Mouse (Mus musculus) CH12.LX (cell line): ENCODE data around the gene Tcirg1. TPM values are rescaled to one million over a fixed set of nuclear protein-coding genes. Genes with fewer than 3 reads are reported as not detected.

Source experiments
- DNase-seq: peaks from one replicate; pipeline ENCODE4 v3.0.0-alpha.2; 2013; ENCODE audit errors: extremely low read depth
- H3K27ac ChIP-seq: 2 replicates; pipeline ENCODE4 v1.5.1; 2012; ENCODE audit warnings: low read depth, mild to moderate bottlenecking, control low read depth, moderate library complexity; ENCODE audit not compliant: insufficient read depth
- H3K27me3 ChIP-seq: replicated peaks from 2 replicates; pipeline ENCODE3; 2012; ENCODE audit warnings: inconsistent platforms
- H3K36me3 ChIP-seq, 2 experiments: replicated peaks in 1 of 2; 2 replicates each; pipeline versions ENCODE3 to v1.6.1; 2012; ENCODE audit warnings: inconsistent platforms in 1 of 2, low read length in 1 of 2, mild to moderate bottlenecking in 1 of 2, mixed read lengths in 1 of 2, moderate library complexity in 1 of 2; ENCODE audit not compliant: control insufficient read depth in 1 of 2, insufficient read depth in 1 of 2
- H3K4me1 ChIP-seq, 2 experiments: 2 replicates each; pipeline ENCODE4 v1.6.1; 2012; ENCODE audit warnings: inconsistent platforms in 1 of 2, moderate library complexity in 1 of 2; ENCODE audit not compliant: insufficient read depth in 2 of 2, control insufficient read depth in 1 of 2
- H3K4me2 ChIP-seq: 2 replicates; pipeline ENCODE4 v1.6.1; 2012; ENCODE audit warnings: low read depth, mild to moderate bottlenecking, control low read depth; ENCODE audit not compliant: poor library complexity, insufficient read depth, severe bottlenecking
- H3K4me3 ChIP-seq, 3 experiments: fragments of 150-350 bp in 1 of 3; sonication (generic) in 1 of 3; replicated peaks in 1 of 3; 2 replicates each; pipeline versions ENCODE3 to v1.5.1; 2011 to 2012; ENCODE audit warnings: low read depth in 2 of 3, low read length in 2 of 3, mild to moderate bottlenecking in 2 of 3, moderate library complexity in 2 of 3, control low read depth in 1 of 3, improper control_type of control experiment in 1 of 3, inconsistent platforms in 1 of 3, mixed read lengths in 1 of 3; ENCODE audit not compliant: poor library complexity in 1 of 3
- H3K79me2 ChIP-seq: replicated peaks from 2 replicates; pipeline ENCODE4 v1.6.1; 2012; ENCODE audit warnings: mild to moderate bottlenecking, moderate library complexity; ENCODE audit not compliant: control insufficient read depth, poor library complexity, insufficient read depth, severe bottlenecking; ENCODE audit errors: extremely low read depth
- H3K9ac ChIP-seq: 2 replicates; pipeline ENCODE4 v1.6.1; 2012; ENCODE audit warnings: low read depth, mild to moderate bottlenecking, control low read depth, moderate library complexity; ENCODE audit not compliant: insufficient read depth
- H3K9me3 ChIP-seq: replicated peaks from 2 replicates; pipeline ENCODE3; 2012; ENCODE audit warnings: low read length, inconsistent platforms, mixed read lengths
- BHLHE40 ChIP-seq: IDR thresholded peaks from 2 replicates; pipeline ENCODE4 v1.6.1; 2011; ENCODE audit warnings: mild to moderate bottlenecking, low read depth, low read length, improper control_type of control experiment
- CHD1 ChIP-seq: IDR thresholded peaks from 2 replicates; pipeline ENCODE4 v1.6.1; 2012; ENCODE audit warnings: low read depth, low read length, improper control_type of control experiment, inconsistent platforms
- CHD2 ChIP-seq: IDR thresholded peaks from 2 replicates; pipeline ENCODE4 v1.6.1; 2011; ENCODE audit warnings: low read length, improper control_type of control experiment
- E2F4 ChIP-seq: IDR thresholded peaks from 2 replicates; pipeline ENCODE4 v1.6.1; 2011; ENCODE audit warnings: low read depth, low read length, improper control_type of control experiment; ENCODE audit not compliant: insufficient replicate concordance
- ELF1 ChIP-seq: IDR thresholded peaks from 2 replicates; pipeline ENCODE4 v1.6.1; 2014; ENCODE audit warnings: low read depth, mild to moderate bottlenecking, inconsistent platforms, low read length, improper control_type of control experiment
- EP300 ChIP-seq: IDR thresholded peaks from 2 replicates; pipeline ENCODE4 v1.6.1; 2011; ENCODE audit warnings: low read length, improper control_type of control experiment
- ETS1 ChIP-seq: conservative IDR thresholded peaks from 2 replicates; pipeline ENCODE4 v1.6.1; 2012; ENCODE audit warnings: low read depth, mild to moderate bottlenecking, inconsistent platforms, low read length, improper control_type of control experiment, moderate library complexity
- GABPA ChIP-seq: IDR thresholded peaks from 2 replicates; pipeline ENCODE4 v1.6.1; 2012; ENCODE audit warnings: low read depth, low read length, improper control_type of control experiment, inconsistent platforms; ENCODE audit not compliant: insufficient replicate concordance
- HCFC1 ChIP-seq: IDR thresholded peaks from 2 replicates; pipeline ENCODE4 v1.6.1; 2012; ENCODE audit warnings: low read depth, mild to moderate bottlenecking, inconsistent platforms, low read length, improper control_type of control experiment
- IRF4 ChIP-seq: IDR thresholded peaks from 2 replicates; pipeline ENCODE4 v1.6.1; 2014; ENCODE audit warnings: low read depth, mild to moderate bottlenecking, inconsistent platforms, low read length, improper control_type of control experiment
- JUN ChIP-seq: IDR thresholded peaks from 2 replicates; pipeline ENCODE4 v1.6.1; 2011; ENCODE audit warnings: low read depth, mild to moderate bottlenecking, low read length, improper control_type of control experiment, moderate library complexity; ENCODE audit not compliant: insufficient read depth
- JUND ChIP-seq: conservative IDR thresholded peaks from 2 replicates; pipeline ENCODE4 v1.6.1; 2011; ENCODE audit warnings: low read depth, low read length, improper control_type of control experiment
- KAT2A ChIP-seq: IDR thresholded peaks from 2 replicates; pipeline ENCODE4 v1.6.1; 2012; ENCODE audit warnings: low read length, improper control_type of control experiment, inconsistent platforms; ENCODE audit not compliant: insufficient replicate concordance
- MAFK ChIP-seq: IDR thresholded peaks from 2 replicates; pipeline ENCODE4 v1.6.1; 2011; ENCODE audit warnings: low read length, improper control_type of control experiment; ENCODE audit not compliant: insufficient replicate concordance
- MAX ChIP-seq: IDR thresholded peaks from 2 replicates; pipeline ENCODE4 v1.6.1; 2011; ENCODE audit warnings: low read length, improper control_type of control experiment
- MAZ ChIP-seq: IDR thresholded peaks from 2 replicates; pipeline ENCODE4 v1.6.1; 2012; ENCODE audit warnings: low read depth, mild to moderate bottlenecking, inconsistent platforms, low read length, improper control_type of control experiment, moderate library complexity
- MEF2A ChIP-seq: IDR thresholded peaks from 2 replicates; pipeline ENCODE4 v1.6.1; 2014; ENCODE audit warnings: low read depth, mild to moderate bottlenecking, inconsistent platforms, low read length, improper control_type of control experiment, borderline replicate concordance
- MXI1 ChIP-seq: IDR thresholded peaks from 2 replicates; pipeline ENCODE4 v1.6.1; 2011; ENCODE audit warnings: mild to moderate bottlenecking, low read depth, low read length, improper control_type of control experiment
- MYC ChIP-seq: IDR thresholded peaks from 2 replicates; pipeline ENCODE4 v1.6.1; 2011; ENCODE audit warnings: low read depth, mild to moderate bottlenecking, improper control_type of control experiment, low read length
- NELFE ChIP-seq: IDR thresholded peaks from 2 replicates; pipeline ENCODE4 v1.6.1; 2011; ENCODE audit warnings: low read depth, low read length, improper control_type of control experiment
- NRF1 ChIP-seq: IDR thresholded peaks from 2 replicates; pipeline ENCODE4 v1.6.1; 2014; ENCODE audit warnings: low read depth, mild to moderate bottlenecking, inconsistent platforms, low read length, improper control_type of control experiment, moderate library complexity
- PAX5 ChIP-seq: IDR thresholded peaks from 2 replicates; pipeline ENCODE4 v1.6.1; 2012; ENCODE audit warnings: low read length, inconsistent platforms, mixed read lengths
- POLR2A ChIP-seq: IDR thresholded peaks from 2 replicates; pipeline ENCODE4 v1.6.1; 2011; ENCODE audit warnings: low read depth, mild to moderate bottlenecking, improper control_type of control experiment, low read length
- POLR2AphosphoS2 ChIP-seq: IDR thresholded peaks from 2 replicates; pipeline ENCODE4 v1.6.1; 2011; ENCODE audit warnings: low read depth, low read length, improper control_type of control experiment
- RAD21 ChIP-seq: IDR thresholded peaks from 2 replicates; pipeline ENCODE4 v1.6.1; 2011; ENCODE audit warnings: low read depth, mild to moderate bottlenecking, low read length, improper control_type of control experiment, moderate library complexity
- RCOR1 ChIP-seq: conservative IDR thresholded peaks from 2 replicates; pipeline ENCODE4 v1.6.1; 2012; ENCODE audit warnings: low read depth, mild to moderate bottlenecking, inconsistent platforms, low read length, improper control_type of control experiment
- SIN3A ChIP-seq: IDR thresholded peaks from 2 replicates; pipeline ENCODE4 v1.6.1; 2012; ENCODE audit warnings: low read length, improper control_type of control experiment, inconsistent platforms
- SMC3 ChIP-seq: IDR thresholded peaks from 2 replicates; pipeline ENCODE4 v1.6.1; 2011; ENCODE audit warnings: low read depth, low read length, improper control_type of control experiment
- TBP ChIP-seq: conservative IDR thresholded peaks from 2 replicates; pipeline ENCODE4 v1.6.1; 2011; ENCODE audit warnings: low read depth, low read length, improper control_type of control experiment
- TCF12 ChIP-seq: IDR thresholded peaks from 2 replicates; pipeline ENCODE4 v1.6.1; 2014; ENCODE audit warnings: low read depth, mild to moderate bottlenecking, inconsistent platforms, low read length, improper control_type of control experiment
- UBTF ChIP-seq: IDR thresholded peaks from 2 replicates; pipeline ENCODE4 v1.6.1; 2012; ENCODE audit warnings: low read depth, mild to moderate bottlenecking, inconsistent platforms, low read length, improper control_type of control experiment, moderate library complexity
- USF1 ChIP-seq: IDR thresholded peaks from 2 replicates; pipeline ENCODE4 v1.6.1; 2014; ENCODE audit warnings: low read depth, mild to moderate bottlenecking, inconsistent platforms, low read length, improper control_type of control experiment
- USF2 ChIP-seq: conservative IDR thresholded peaks from 2 replicates; pipeline ENCODE4 v1.6.1; 2011; ENCODE audit warnings: low read depth, low read length, improper control_type of control experiment
- ZC3H11A ChIP-seq: IDR thresholded peaks from 2 replicates; pipeline ENCODE4 v1.6.1; 2012; ENCODE audit warnings: low read depth, mild to moderate bottlenecking, inconsistent platforms, low read length, improper control_type of control experiment
- ZKSCAN1 ChIP-seq: IDR thresholded peaks from 2 replicates; pipeline ENCODE4 v1.6.1; 2012; ENCODE audit warnings: low read depth, inconsistent platforms, low read length, improper control_type of control experiment, borderline replicate concordance
- ZMIZ1 ChIP-seq: IDR thresholded peaks from 2 replicates; pipeline ENCODE4 v1.6.1; 2012; ENCODE audit warnings: low read depth, mild to moderate bottlenecking, inconsistent platforms, low read length, improper control_type of control experiment
- ZNF384 ChIP-seq: IDR thresholded peaks from 2 replicates; pipeline ENCODE4 v1.6.1; 2012; ENCODE audit warnings: low read depth, low read length, improper control_type of control experiment, inconsistent platforms
- dilution Hi-C: fragments of 300-500 bp; cut with MboI; formaldehyde crosslinking; loops from 2 replicates; pipeline ENCODE4 v1.14.3; 2020; ENCODE audit warnings: low sequenced_read_pairs; ENCODE audit not compliant: extremely low pct_unique_long_range_greater_than_20kb, extremely low pct_ligation_motif_present
- in situ Hi-C: fragments of 300-500 bp; cut with MboI; formaldehyde crosslinking; loops from 3 replicates; pipeline ENCODE4 v1.14.3; 2019; ENCODE audit warnings: low sequenced_read_pairs, low pct_ligation_motif_present, low pct_unique_long_range_greater_than_20kb, mixed read lengths
- polyA plus RNA-seq: library from polyadenylated mRNA; unstranded; fragments of >175 nt; gene quantifications from 2 replicates; pipeline ENCODE4 v1.2.1, GENCODE M21; 2012; ENCODE audit warnings: low read depth; ENCODE audit not compliant: insufficient read length
- total RNA-seq, 2 experiments: library from RNA; depleted of rRNA; stranded (reverse); fragments of 300-350 nt in 1 of 2; fragments of >200 nt in 1 of 2; gene quantifications; 2 replicates each; pipeline ENCODE4 v1.2.3; 2012 to 2014

Gene Tcirg1
- total and polyA plus RNA-seq, 3 experiments: 46.6 to 62.8 (median 48.5) TPM

GRCm38 (mm10) chr19:3935896-3936850 is 29.2 kb upstream of the Tcirg1 start:
- Histone ChIP-seq H3K79me2 (no peaks in the 10 kb centered on the region), H3K4me1 (peaks cover 19 to 64% of the 10 kb centered on the region in 2 experiments), H3K27ac (peak overlapping the region; percentile 97), H3K9ac (peak overlapping the region; percentile 86), H3K4me2 (peak overlapping the region; percentile 65), H3K9me3 (no peaks in the 10 kb centered on the region), H3K4me3 (peak overlapping the region; percentile 73 to 89 (median 84)), H3K36me3 (peaks cover 0 to 20% of the 10 kb centered on the region in 2 experiments), H3K27me3 (no peaks in the 10 kb centered on the region)
- TF ChIP-seq RAD21 (peak; percentile 5), POLR2A (peak; percentile 28), SIN3A (peak; percentile 74), E2F4 (no peak), GABPA (no peak), PAX5 (no peak), RCOR1 (peak; percentile 96), ELF1 (peak; percentile 79), KAT2A (no peak), HCFC1 (peak; percentile 61), MAZ (peak; percentile 92), ZKSCAN1 (peak; percentile 33; the same call in 1 of the 2 replicates), USF2 (no peak), MAX (peak; percentile 75), ETS1 (peak; percentile 90), TCF12 (peak; percentile 98), MXI1 (peak; percentile 74), ZMIZ1 (peak; percentile 7), USF1 (no peak), JUND (peak; percentile 28; the same call in 1 of the 2 replicates), MAFK (0 out of 2 replicates have a peak, but pooled peaks have one; percentile 39), TBP (peak; percentile 50; the same call in 1 of the 2 replicates), UBTF (no peak; the same call in 1 of the 2 replicates), NRF1 (no peak), IRF4 (peak; percentile 95), CHD1 (peak; percentile 78; the same call in 1 of the 2 replicates), BHLHE40 (peak; percentile 90), NELFE (peak; percentile 35; the same call in 1 of the 2 replicates), ZNF384 (peak; percentile 95), POLR2AphosphoS2 (no peak), MEF2A (peak; percentile 91), ZC3H11A (no peak), CHD2 (peak; percentile 96), JUN (no peak), EP300 (peak; percentile 95), SMC3 (no peak; the same call in 1 of the 2 replicates), MYC (peak; percentile 61; the same call in 1 of the 2 replicates)
- in situ Hi-C loops (no loop called here), dilution Hi-C loops (no loop called here)
- peak; percentile 93 for DNase-seq
